Mouse (Mus musculus) T-helper 1 cell (primary cell): ENCODE results near the gene Fcrl1.
"Not testable (repeated sequence)": the region's sequence is repeated elsewhere in the genome, so short reads cannot be mapped to it uniquely, and the experiment has no call there.

Experiments
- in situ Hi-C: fragments of 300-600 bp; cut with MboI, MseI; formaldehyde crosslinking; loops from one replicate; pipeline ENCODE4 v1.15.1; 2025; ENCODE audit warnings: high pct_unique_total_duplicates

The Fcrl1 gene

DNA sequence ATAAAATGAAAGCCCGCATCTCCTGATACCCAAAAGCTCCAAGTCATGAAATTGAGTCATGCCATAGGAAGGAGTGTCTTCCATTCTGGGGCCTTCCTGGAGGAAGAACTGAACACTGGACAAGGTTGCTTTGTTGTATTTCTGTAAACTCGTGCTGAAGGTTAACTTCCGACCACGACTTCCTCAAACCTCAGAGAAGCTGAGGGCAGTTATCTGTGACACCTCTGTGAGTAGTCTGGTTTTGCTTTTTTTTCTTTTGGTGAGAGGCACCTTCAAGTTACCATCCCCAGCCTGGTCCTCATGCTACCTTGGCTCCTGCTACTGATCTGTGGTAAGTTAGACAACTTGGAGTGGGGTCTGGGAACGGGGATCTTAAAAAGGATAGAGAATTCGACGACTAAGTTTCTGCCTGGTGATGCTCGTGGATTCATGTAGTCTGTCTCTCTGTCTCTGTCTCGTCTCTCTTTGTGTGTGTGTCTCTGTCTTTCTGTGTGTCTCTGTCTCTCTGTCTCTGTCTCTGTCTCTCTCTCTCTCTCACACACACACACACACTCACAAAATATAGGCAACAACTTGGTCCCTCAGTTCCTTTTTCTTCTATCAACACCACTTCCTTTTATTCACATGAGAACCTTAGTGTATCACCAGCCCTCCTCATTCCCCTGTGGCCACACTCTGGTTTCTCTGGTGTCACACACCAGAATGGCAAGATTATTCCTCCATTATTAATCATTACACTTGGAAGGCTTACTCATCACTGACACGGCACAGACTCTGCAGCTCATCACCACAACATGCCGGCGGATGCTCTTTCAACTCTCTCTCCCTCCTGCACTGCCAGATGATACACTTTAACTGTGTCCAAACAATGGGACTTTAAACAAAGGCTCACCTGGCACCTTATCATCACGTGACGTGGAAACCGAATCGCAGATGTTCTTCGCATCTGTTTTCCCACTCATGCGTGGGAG lies at the start of gene Fcrl1:
TSS of gene Fcrl1 (plus strand) at position 193 of the 971 bp plus-strand sequence.
- in situ Hi-C loops, result no loop called here

DNA sequence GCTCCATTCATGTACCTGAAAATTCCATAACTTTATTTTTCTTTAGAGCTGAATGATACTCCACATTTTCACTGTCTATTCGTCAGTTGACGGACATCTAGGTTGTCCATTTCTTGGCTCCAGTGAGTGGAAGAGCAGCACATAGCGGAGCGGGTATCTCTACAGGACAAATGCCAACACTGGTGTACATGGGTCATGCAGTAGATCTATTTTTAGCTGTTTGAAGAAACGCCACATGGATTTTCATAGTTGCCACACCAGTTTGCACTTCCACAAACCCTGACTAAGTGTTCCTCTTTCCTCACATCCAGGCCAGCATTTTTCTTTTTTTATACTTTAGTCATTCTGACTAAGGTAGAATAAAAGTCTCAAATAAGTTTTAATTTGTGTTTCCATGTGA lies 38.3 kb upstream of the Fcrl1 start:
- in situ Hi-C loops, result loop anchor here (5.0 kb wide), 1 partner anchor 64 kb away; no protein-coding TSS in a partner anchor

DNA sequence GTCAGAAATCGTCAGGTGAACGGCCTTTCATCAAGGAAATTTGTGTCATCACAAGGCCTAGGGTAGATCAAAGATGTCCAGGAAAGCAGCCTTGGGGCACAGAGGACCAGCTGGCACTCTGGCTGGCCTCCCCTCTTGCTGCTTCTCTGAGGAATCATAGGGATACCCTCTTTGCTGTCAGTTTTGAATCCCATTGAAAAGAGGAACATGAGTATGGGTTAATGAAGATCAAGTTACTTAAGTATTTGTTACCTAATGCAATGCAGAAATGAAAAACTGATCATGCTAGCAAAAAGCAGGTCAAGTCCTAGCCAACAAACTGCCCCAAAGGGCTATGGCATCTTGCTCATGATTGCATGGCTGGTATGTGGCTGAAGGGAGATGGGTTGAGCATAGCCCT lies 25.2 kb upstream of the Fcrl1 start:
- in situ Hi-C loops, result not testable (repeated sequence)

DNA sequence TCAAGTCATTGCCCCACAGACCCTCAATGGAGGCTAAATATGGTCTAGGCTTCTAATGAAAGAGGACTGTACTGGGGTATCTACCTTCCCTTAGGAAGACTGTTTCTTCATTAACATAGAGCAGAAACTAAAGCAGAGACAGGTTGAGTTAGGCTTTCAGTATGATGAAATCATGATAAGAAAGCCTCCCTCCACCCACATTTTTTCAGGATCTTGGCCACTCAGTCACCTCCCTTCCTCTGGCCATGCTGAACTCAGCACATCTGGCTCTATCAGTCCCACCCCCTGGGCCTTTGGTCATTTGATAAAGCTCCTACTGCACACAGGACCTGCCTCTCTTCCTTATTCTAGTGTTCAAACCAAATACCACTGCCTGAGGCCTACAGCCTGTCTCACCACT lies 18.6 kb upstream of the Fcrl1 start, which contains the start of gene Cd5l:
TSS of gene Cd5l (plus strand) at position 301 of the 400 bp plus-strand sequence.
- in situ Hi-C loops, result no loop called here

- in situ Hi-C loops, result no loop called here
Observed at GRCm38 (mm10) chr3:87359215-87359614, 17.0 kb upstream of the Fcrl1 start.

DNA sequence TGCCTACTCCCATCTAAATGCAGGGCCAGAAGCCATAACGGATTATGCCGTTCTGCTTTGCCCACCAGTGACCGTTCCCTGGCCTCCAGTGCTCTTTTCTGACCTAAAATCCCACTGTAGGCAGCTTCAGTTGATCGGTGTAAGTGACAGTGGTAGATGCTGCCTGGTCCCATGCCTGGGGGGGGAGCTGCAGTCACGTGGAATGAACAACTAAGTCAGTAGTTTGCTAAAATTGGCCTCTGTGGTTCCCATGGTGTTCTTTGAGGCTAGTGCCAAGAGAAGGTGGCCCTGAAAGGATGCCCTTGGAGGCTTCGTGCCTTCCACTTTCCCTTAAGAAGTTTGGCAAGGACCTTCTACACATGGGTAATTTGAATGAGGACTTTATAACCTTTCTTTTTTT lies 15.7 kb upstream of the Fcrl1 start:
- in situ Hi-C loops, result no loop called here

DNA sequence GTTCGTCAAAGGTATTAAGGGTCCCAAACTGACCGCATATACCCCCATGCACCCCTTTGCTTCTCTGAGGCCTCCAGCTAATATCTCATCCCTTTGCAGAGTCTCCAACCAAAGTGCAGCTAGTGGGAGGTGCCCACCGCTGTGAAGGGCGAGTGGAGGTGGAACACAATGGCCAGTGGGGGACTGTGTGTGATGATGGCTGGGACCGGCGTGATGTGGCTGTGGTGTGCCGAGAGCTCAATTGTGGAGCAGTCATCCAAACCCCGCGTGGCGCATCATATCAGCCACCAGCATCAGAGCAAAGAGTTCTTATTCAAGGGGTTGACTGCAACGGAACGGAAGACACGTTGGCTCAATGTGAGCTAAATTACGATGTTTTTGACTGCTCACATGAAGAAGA lies 10.5 kb upstream of the Fcrl1 start:
- in situ Hi-C loops, result no loop called here

DNA sequence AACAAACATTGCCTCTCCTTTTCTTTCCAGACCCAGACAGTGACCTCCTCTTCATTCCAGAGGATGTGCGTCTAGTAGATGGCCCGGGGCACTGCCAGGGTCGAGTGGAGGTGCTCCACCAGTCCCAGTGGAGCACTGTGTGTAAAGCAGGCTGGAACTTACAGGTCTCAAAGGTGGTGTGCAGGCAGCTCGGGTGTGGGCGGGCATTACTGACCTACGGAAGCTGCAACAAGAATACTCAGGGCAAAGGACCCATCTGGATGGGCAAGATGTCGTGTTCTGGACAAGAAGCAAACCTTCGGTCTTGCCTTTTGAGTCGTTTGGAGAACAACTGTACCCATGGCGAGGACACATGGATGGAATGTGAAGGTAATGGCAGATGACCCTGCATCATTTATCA lies 8.7 kb upstream of the Fcrl1 start:
- in situ Hi-C loops, result no loop called here

- in situ Hi-C loops, result no loop called here
Observed at GRCm38 (mm10) chr3:87369181-87369580, 7.0 kb upstream of the Fcrl1 start.

- in situ Hi-C loops, result no loop called here
Observed at GRCm38 (mm10) chr3:87377228-87377627, 1.0 kb downstream of the Fcrl1 start.

GRCm38 (mm10) chr3:87377719-87378118 lies 1.5 kb downstream of the Fcrl1 start:
- in situ Hi-C loops, result no loop called here

GRCm38 (mm10) chr3:87379641-87380315 lies 3.6 kb downstream of the Fcrl1 start:
- in situ Hi-C loops, result not testable (repeated sequence)

- in situ Hi-C loops, result no loop called here
Observed at GRCm38 (mm10) chr3:87381806-87382712, 5.9 kb downstream of the Fcrl1 start.

DNA sequence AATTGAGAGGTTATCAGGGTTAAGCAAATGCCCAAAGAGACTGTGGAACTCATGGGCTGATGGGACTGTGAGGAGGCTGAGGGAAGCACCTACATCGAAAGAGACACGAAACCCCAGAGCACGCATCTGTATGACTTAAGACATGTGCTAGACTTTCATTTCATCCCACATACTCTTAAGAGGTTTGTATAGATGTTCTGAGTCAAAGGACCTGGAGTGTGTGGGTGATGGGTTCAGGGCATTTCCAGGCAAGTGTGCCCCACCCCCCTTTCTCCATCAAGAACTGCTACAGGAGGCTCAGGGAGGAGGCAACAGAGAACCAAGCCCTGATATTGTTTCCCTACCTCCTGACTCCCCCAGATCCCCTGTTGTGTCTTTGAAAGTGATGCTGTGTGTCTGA lies 7.1 kb downstream of the Fcrl1 start:
- in situ Hi-C loops, result no loop called here

- in situ Hi-C loops, result no loop called here
Observed at GRCm38 (mm10) chr3:87385105-87385504, 8.9 kb downstream of the Fcrl1 start.

DNA sequence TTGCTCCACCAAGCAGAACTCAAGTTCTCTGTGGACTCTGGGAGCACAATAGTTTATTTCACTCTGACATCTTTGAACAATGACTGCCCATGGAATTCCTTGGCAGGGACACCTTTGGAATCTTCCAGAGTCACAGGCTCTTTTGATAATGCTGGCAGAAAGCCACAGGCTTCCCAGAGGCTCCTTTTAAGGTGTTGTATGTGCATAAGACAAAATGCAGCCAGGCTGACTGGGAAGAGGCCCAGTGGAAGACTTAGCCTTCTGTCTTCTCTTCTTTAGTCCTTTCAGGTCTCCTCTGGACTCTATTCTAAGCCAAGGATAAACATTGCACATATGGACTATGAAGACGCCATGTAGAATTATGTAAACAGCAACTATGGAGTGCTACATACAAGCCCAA lies 14.7 kb downstream of the Fcrl1 start:
- in situ Hi-C loops, result no loop called here

GRCm38 (mm10) chr3:87398809-87399208 lies 22.6 kb downstream of the Fcrl1 start:
- in situ Hi-C loops, result no loop called here

- in situ Hi-C loops, result loop anchor here (5.0 kb wide), 1 partner anchor 63 kb away; no protein-coding TSS in a partner anchor
Observed at GRCm38 (mm10) chr3:87399906-87400305, 23.7 kb downstream of the Fcrl1 start.

DNA sequence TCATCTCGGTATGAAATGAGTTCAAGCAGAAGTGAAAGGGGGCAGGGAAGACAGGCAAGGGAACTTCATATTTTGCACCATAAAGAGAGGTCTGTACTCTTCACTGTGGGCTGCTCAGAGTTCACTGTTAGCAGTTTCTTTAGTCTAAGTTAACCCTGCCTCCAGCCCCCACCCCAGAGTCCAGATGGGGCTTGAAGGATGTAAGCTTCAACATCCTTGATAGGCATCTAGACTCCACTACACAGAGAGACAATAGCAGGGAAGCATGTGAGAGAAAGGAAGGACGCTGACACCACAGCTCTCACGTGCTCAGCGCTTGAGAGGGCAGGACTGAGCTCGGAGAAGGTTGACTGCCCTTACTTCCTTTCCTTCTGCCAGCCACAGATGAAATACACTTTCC lies 25.1 kb downstream of the Fcrl1 start:
- in situ Hi-C loops, result loop anchor here (5.0 kb wide), 1 partner anchor 64 kb away; no protein-coding TSS in a partner anchor

GRCm38 (mm10) chr3:87408171-87408570 lies 32.0 kb downstream of the Fcrl1 start:
- in situ Hi-C loops, result no loop called here

DNA sequence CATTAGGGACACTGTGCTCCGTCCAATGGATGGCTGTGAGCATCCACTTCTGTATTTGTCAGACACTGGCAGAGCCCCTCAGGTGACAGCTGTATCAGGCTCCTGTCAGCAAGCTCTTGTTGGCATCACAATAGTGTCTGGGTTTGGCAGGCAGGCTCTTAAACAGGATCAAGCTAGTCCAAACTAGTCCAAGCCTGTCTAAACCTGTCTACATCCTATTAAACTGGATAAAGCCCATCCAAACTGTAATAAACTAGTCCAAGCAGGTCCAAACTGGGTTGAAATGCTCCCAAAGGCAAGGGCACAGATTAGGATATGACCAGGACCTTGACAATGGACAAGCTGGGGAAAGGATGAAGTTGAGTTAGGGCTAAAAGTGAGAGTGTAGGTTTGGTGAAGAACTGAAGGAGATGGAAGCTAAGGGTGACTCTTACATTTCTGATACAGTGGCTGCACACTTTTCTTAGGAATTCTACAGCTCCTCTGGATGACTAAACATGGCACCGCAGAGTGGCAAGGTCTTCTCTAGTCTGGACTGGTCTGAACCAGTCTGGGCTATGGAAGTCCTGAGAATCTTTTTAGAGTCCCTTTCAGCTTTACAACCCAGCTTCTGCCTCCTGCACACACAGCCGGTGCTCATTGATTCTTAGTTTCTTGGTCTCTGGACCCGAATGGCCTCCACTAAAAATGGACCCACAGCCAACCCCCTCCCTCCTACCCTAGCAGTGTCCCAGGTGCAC lies 33.2 kb downstream of the Fcrl1 start:
- in situ Hi-C loops, result no loop called here
